Mouse (Mus musculus) CH12.LX (cell line): ENCODE measurements at regions not wholly inside any gene's neighbourhood (a gene's known extent, or its start where the extent isn't known, plus 50 kb on each side); places are given as distances from the start of the nearest gene placed in this dataset.

ENCODE experiments used
- DNase-seq: peaks from one replicate; pipeline ENCODE4 v3.0.0-alpha.2; 2013; ENCODE audit errors: extremely low read depth
- H3K27ac ChIP-seq: 2 replicates; pipeline ENCODE4 v1.5.1; 2012; ENCODE audit warnings: low read depth, mild to moderate bottlenecking, control low read depth, moderate library complexity; ENCODE audit not compliant: insufficient read depth
- H3K27me3 ChIP-seq: replicated peaks from 2 replicates; pipeline ENCODE3; 2012; ENCODE audit warnings: inconsistent platforms
- H3K36me3 ChIP-seq, 2 experiments: replicated peaks in 1 of 2; 2 replicates each; pipeline versions ENCODE3 to v1.6.1; 2012; ENCODE audit warnings: inconsistent platforms in 1 of 2, low read length in 1 of 2, mild to moderate bottlenecking in 1 of 2, mixed read lengths in 1 of 2, moderate library complexity in 1 of 2; ENCODE audit not compliant: control insufficient read depth in 1 of 2, insufficient read depth in 1 of 2
- H3K4me1 ChIP-seq, 2 experiments: 2 replicates each; pipeline ENCODE4 v1.6.1; 2012; ENCODE audit warnings: inconsistent platforms in 1 of 2, moderate library complexity in 1 of 2; ENCODE audit not compliant: insufficient read depth in 2 of 2, control insufficient read depth in 1 of 2
- H3K4me2 ChIP-seq: 2 replicates; pipeline ENCODE4 v1.6.1; 2012; ENCODE audit warnings: low read depth, mild to moderate bottlenecking, control low read depth; ENCODE audit not compliant: poor library complexity, insufficient read depth, severe bottlenecking
- H3K4me3 ChIP-seq, 3 experiments: fragments of 150-350 bp in 1 of 3; sonication (generic) in 1 of 3; replicated peaks in 1 of 3; 2 replicates each; pipeline versions ENCODE3 to v1.5.1; 2011 to 2012; ENCODE audit warnings: low read depth in 2 of 3, low read length in 2 of 3, mild to moderate bottlenecking in 2 of 3, moderate library complexity in 2 of 3, control low read depth in 1 of 3, improper control_type of control experiment in 1 of 3, inconsistent platforms in 1 of 3, mixed read lengths in 1 of 3; ENCODE audit not compliant: poor library complexity in 1 of 3
- H3K79me2 ChIP-seq: replicated peaks from 2 replicates; pipeline ENCODE4 v1.6.1; 2012; ENCODE audit warnings: mild to moderate bottlenecking, moderate library complexity; ENCODE audit not compliant: control insufficient read depth, poor library complexity, insufficient read depth, severe bottlenecking; ENCODE audit errors: extremely low read depth
- H3K9ac ChIP-seq: 2 replicates; pipeline ENCODE4 v1.6.1; 2012; ENCODE audit warnings: low read depth, mild to moderate bottlenecking, control low read depth, moderate library complexity; ENCODE audit not compliant: insufficient read depth
- H3K9me3 ChIP-seq: replicated peaks from 2 replicates; pipeline ENCODE3; 2012; ENCODE audit warnings: low read length, inconsistent platforms, mixed read lengths
- BHLHE40 ChIP-seq: IDR thresholded peaks from 2 replicates; pipeline ENCODE4 v1.6.1; 2011; ENCODE audit warnings: mild to moderate bottlenecking, low read depth, low read length, improper control_type of control experiment
- CHD1 ChIP-seq: IDR thresholded peaks from 2 replicates; pipeline ENCODE4 v1.6.1; 2012; ENCODE audit warnings: low read depth, low read length, improper control_type of control experiment, inconsistent platforms
- E2F4 ChIP-seq: IDR thresholded peaks from 2 replicates; pipeline ENCODE4 v1.6.1; 2011; ENCODE audit warnings: low read depth, low read length, improper control_type of control experiment; ENCODE audit not compliant: insufficient replicate concordance
- ELF1 ChIP-seq: IDR thresholded peaks from 2 replicates; pipeline ENCODE4 v1.6.1; 2014; ENCODE audit warnings: low read depth, mild to moderate bottlenecking, inconsistent platforms, low read length, improper control_type of control experiment
- EP300 ChIP-seq: IDR thresholded peaks from 2 replicates; pipeline ENCODE4 v1.6.1; 2011; ENCODE audit warnings: low read length, improper control_type of control experiment
- ETS1 ChIP-seq: conservative IDR thresholded peaks from 2 replicates; pipeline ENCODE4 v1.6.1; 2012; ENCODE audit warnings: low read depth, mild to moderate bottlenecking, inconsistent platforms, low read length, improper control_type of control experiment, moderate library complexity
- GABPA ChIP-seq: IDR thresholded peaks from 2 replicates; pipeline ENCODE4 v1.6.1; 2012; ENCODE audit warnings: low read depth, low read length, improper control_type of control experiment, inconsistent platforms; ENCODE audit not compliant: insufficient replicate concordance
- JUN ChIP-seq: IDR thresholded peaks from 2 replicates; pipeline ENCODE4 v1.6.1; 2011; ENCODE audit warnings: low read depth, mild to moderate bottlenecking, low read length, improper control_type of control experiment, moderate library complexity; ENCODE audit not compliant: insufficient read depth
- KAT2A ChIP-seq: IDR thresholded peaks from 2 replicates; pipeline ENCODE4 v1.6.1; 2012; ENCODE audit warnings: low read length, improper control_type of control experiment, inconsistent platforms; ENCODE audit not compliant: insufficient replicate concordance
- MEF2A ChIP-seq: IDR thresholded peaks from 2 replicates; pipeline ENCODE4 v1.6.1; 2014; ENCODE audit warnings: low read depth, mild to moderate bottlenecking, inconsistent platforms, low read length, improper control_type of control experiment, borderline replicate concordance
- MYC ChIP-seq: IDR thresholded peaks from 2 replicates; pipeline ENCODE4 v1.6.1; 2011; ENCODE audit warnings: low read depth, mild to moderate bottlenecking, improper control_type of control experiment, low read length
- NRF1 ChIP-seq: IDR thresholded peaks from 2 replicates; pipeline ENCODE4 v1.6.1; 2014; ENCODE audit warnings: low read depth, mild to moderate bottlenecking, inconsistent platforms, low read length, improper control_type of control experiment, moderate library complexity
- PAX5 ChIP-seq: IDR thresholded peaks from 2 replicates; pipeline ENCODE4 v1.6.1; 2012; ENCODE audit warnings: low read length, inconsistent platforms, mixed read lengths
- RAD21 ChIP-seq: IDR thresholded peaks from 2 replicates; pipeline ENCODE4 v1.6.1; 2011; ENCODE audit warnings: low read depth, mild to moderate bottlenecking, low read length, improper control_type of control experiment, moderate library complexity
- SIN3A ChIP-seq: IDR thresholded peaks from 2 replicates; pipeline ENCODE4 v1.6.1; 2012; ENCODE audit warnings: low read length, improper control_type of control experiment, inconsistent platforms
- TBP ChIP-seq: conservative IDR thresholded peaks from 2 replicates; pipeline ENCODE4 v1.6.1; 2011; ENCODE audit warnings: low read depth, low read length, improper control_type of control experiment
- UBTF ChIP-seq: IDR thresholded peaks from 2 replicates; pipeline ENCODE4 v1.6.1; 2012; ENCODE audit warnings: low read depth, mild to moderate bottlenecking, inconsistent platforms, low read length, improper control_type of control experiment, moderate library complexity
- USF1 ChIP-seq: IDR thresholded peaks from 2 replicates; pipeline ENCODE4 v1.6.1; 2014; ENCODE audit warnings: low read depth, mild to moderate bottlenecking, inconsistent platforms, low read length, improper control_type of control experiment
- ZC3H11A ChIP-seq: IDR thresholded peaks from 2 replicates; pipeline ENCODE4 v1.6.1; 2012; ENCODE audit warnings: low read depth, mild to moderate bottlenecking, inconsistent platforms, low read length, improper control_type of control experiment
- ZKSCAN1 ChIP-seq: IDR thresholded peaks from 2 replicates; pipeline ENCODE4 v1.6.1; 2012; ENCODE audit warnings: low read depth, inconsistent platforms, low read length, improper control_type of control experiment, borderline replicate concordance
- ZMIZ1 ChIP-seq: IDR thresholded peaks from 2 replicates; pipeline ENCODE4 v1.6.1; 2012; ENCODE audit warnings: low read depth, mild to moderate bottlenecking, inconsistent platforms, low read length, improper control_type of control experiment
- ZNF384 ChIP-seq: IDR thresholded peaks from 2 replicates; pipeline ENCODE4 v1.6.1; 2012; ENCODE audit warnings: low read depth, low read length, improper control_type of control experiment, inconsistent platforms
- dilution Hi-C: fragments of 300-500 bp; cut with MboI; formaldehyde crosslinking; loops from 2 replicates; pipeline ENCODE4 v1.14.3; 2020; ENCODE audit warnings: low sequenced_read_pairs; ENCODE audit not compliant: extremely low pct_unique_long_range_greater_than_20kb, extremely low pct_ligation_motif_present
- in situ Hi-C: fragments of 300-500 bp; cut with MboI; formaldehyde crosslinking; loops from 3 replicates; pipeline ENCODE4 v1.14.3; 2019; ENCODE audit warnings: low sequenced_read_pairs, low pct_ligation_motif_present, low pct_unique_long_range_greater_than_20kb, mixed read lengths

GRCm38 (mm10) chr13:63724843-63725582 is 90.0 kb upstream of the Ercc6l2 start:
- no peak overlapping the region for H3K4me2 ChIP-seq
- no peaks in the 10 kb centered on the region for H3K9me3 ChIP-seq
- no peaks in the 10 kb centered on the region for H3K79me2 ChIP-seq
- H3K27ac ChIP-seq: no peak overlapping the region
- H3K9ac ChIP-seq: no peak overlapping the region
- H3K4me1 ChIP-seq: peaks cover 3 to 16% of the 10 kb centered on the region in 2 experiments; a peak in 3 of 4 replicates
- DNase-seq: no peak
- no peaks in the 10 kb centered on the region for H3K36me3 ChIP-seq
- in situ Hi-C loops: loop anchor here (25.0 kb wide), 1 partner anchor 312 kb away; no protein-coding TSS in a partner anchor
- TF ChIP-seq ZNF384: no peak
- TF ChIP-seq NRF1: no peak
- TF ChIP-seq ZC3H11A: no peak
- no peak for TF ChIP-seq RAD21
- no peak for TF ChIP-seq TBP
- no peak for TF ChIP-seq BHLHE40
- no peak for TF ChIP-seq MEF2A
- no peak for TF ChIP-seq KAT2A
- no peak for TF ChIP-seq ZMIZ1
- TF ChIP-seq ZKSCAN1: no peak
- TF ChIP-seq ELF1: no peak
- no peak for TF ChIP-seq JUN
- no peak for TF ChIP-seq ETS1
- TF ChIP-seq MYC: no peak
- TF ChIP-seq CHD1: no peak
- TF ChIP-seq E2F4: no peak
- TF ChIP-seq, all 38 proteins: peak for 0
- Histone ChIP-seq H3K4me3 (no peak overlapping the region), H3K27me3 (no peaks in the 10 kb centered on the region)
- dilution Hi-C loops: no loop called here

GRCm38 (mm10) chr13:63726035-63726434 is 89.0 kb upstream of the Ercc6l2 start:
- no peaks in the 10 kb centered on the region for H3K36me3 ChIP-seq
- H3K27ac ChIP-seq: no peak overlapping the region
- no peak for DNase-seq
- H3K79me2 ChIP-seq: no peaks in the 10 kb centered on the region
- dilution Hi-C loops: no loop called here
- H3K27me3 ChIP-seq: no peaks in the 10 kb centered on the region
- H3K9me3 ChIP-seq: no peaks in the 10 kb centered on the region
- in situ Hi-C loops: no loop called here
- H3K4me3 ChIP-seq: no peak overlapping the region
- H3K9ac ChIP-seq: no peak overlapping the region
- peaks cover 0 to 6% of the 10 kb centered on the region in 2 experiments; a peak in 1 of 4 replicates for H3K4me1 ChIP-seq
- TF ChIP-seq EP300 (no peak), ZC3H11A (no peak), UBTF (no peak), SIN3A (no peak), USF1 (no peak), PAX5 (no peak), GABPA (no peak), RAD21 (no peak)
- no peak overlapping the region for H3K4me2 ChIP-seq
